Mouse (Mus musculus) midbrain, embryonic 16.5 days (tissue): ENCODE measurements around the gene Tspan11. TPM values are rescaled to one million over a fixed set of nuclear protein-coding genes. Genes with fewer than 3 reads are reported as not detected.

Source experiments
- ATAC-seq: fragments of 200-750 bp; cut with Nextera tagmentation; 2 replicates; pipeline ENCODE4 v1.8.0; 2017; ENCODE audit warnings: moderate TSS enrichment
- H3K27ac ChIP-seq: fragments of 300-500 bp; sonication (generic); 2 replicates; pipeline ENCODE4 v1.5.1; 2014; ENCODE audit warnings: mild to moderate bottlenecking, low read length, mixed read lengths
- H3K27me3 ChIP-seq: fragments of 300-500 bp; sonication (generic); 2 replicates; pipeline ENCODE4 v1.6.1; 2014; ENCODE audit warnings: low read depth, low read length, mixed read lengths; ENCODE audit not compliant: control insufficient read depth, insufficient read depth
- H3K36me3 ChIP-seq: fragments of 300-500 bp; sonication (generic); 2 replicates; pipeline ENCODE4 v1.6.1; 2014; ENCODE audit warnings: mild to moderate bottlenecking, low read length, moderate library complexity, mixed read lengths; ENCODE audit not compliant: control insufficient read depth, insufficient read depth
- H3K4me1 ChIP-seq: fragments of 300-500 bp; sonication (generic); 2 replicates; pipeline ENCODE4 v1.6.1; 2014; ENCODE audit warnings: mild to moderate bottlenecking, low read length, mixed read lengths; ENCODE audit not compliant: control insufficient read depth, insufficient read depth
- H3K4me2 ChIP-seq: fragments of 300-500 bp; sonication (generic); 2 replicates; pipeline ENCODE4 v1.6.1; 2014; ENCODE audit warnings: mild to moderate bottlenecking, low read length, mixed read lengths
- H3K4me3 ChIP-seq: fragments of 300-500 bp; sonication (generic); 2 replicates; pipeline ENCODE4 v1.5.1; 2014; ENCODE audit warnings: low read depth, mild to moderate bottlenecking, low read length, moderate library complexity, mixed read lengths
- H3K9ac ChIP-seq: fragments of 300-500 bp; sonication (generic); 2 replicates; pipeline ENCODE4 v1.6.1; 2014; ENCODE audit warnings: low read depth, low read length, mixed read lengths
- H3K9me3 ChIP-seq: fragments of 300-500 bp; sonication (generic); replicated peaks from 2 replicates; pipeline ENCODE4 v1.6.1; 2014; ENCODE audit warnings: mild to moderate bottlenecking, low read length, mixed read lengths; ENCODE audit not compliant: control insufficient read depth, poor library complexity, severe bottlenecking
- WGBS: fragments of 180-500 bp; shearing (Covaris S2); extraction: QIAGEN DNeasy Blood & Tissue Kit; methylation state at CpG from one replicate; pipeline ENCODE4 v1.1.7; 2014; 5-methylcytosine and 5-hydroxymethylcytosine counted together
- polyA plus RNA-seq: library from polyadenylated mRNA; unstranded; fragments of >200 nt; fragmentation: Nextera tagmentation; extraction: Ambion mirVana; gene quantifications from 2 replicates; pipeline ENCODE4 v1.2.1, GENCODE M21; 2015

Tspan11 gene
- polyA plus RNA-seq, 1 experiment from 2014 or later: 5.5 TPM

DNA sequence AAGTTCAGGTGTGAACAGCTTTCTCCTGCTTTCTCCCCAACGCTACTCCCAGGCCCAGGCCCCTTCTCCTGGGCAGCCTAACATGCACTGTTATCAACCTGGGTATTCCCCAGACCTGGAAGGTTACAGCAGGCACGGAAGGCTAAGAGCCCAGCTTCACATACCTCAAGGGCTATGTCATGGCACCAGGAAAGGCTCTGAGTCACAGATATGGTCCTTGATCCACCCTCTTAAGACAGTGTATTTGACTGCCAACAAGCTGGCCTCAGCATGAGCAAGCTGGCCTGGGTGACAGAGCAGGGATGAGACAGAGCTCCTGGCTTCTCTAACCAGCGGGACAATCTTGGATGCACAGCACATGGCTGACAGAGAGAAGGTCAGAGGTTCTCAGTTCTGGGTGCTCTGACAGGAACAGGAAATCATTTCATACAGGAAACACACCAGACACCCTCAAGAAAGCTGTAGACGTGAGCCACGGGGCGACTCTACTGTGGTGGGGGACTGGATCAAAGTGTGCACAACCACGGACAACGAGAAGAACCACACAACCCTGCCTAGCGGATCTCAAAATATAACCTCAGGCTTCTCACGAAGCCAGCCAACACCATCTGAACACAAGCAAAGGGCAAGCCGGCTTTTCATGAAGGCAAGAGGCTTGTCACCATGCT, 104.3 kb downstream of the Tspan11 start:
- Histone ChIP-seq H3K9ac (no peak overlapping the region), H3K27ac (no peak overlapping the region), H3K4me1 (no peaks in the 10 kb centered on the region), H3K9me3 (no peaks in the 10 kb centered on the region), H3K27me3 (no peaks in the 10 kb centered on the region), H3K36me3 (no peaks in the 10 kb centered on the region), H3K4me2 (no peak overlapping the region), H3K4me3 (no peak overlapping the region)
- no peak for ATAC-seq
- 94% methylated on average over 11 of the region's 11 CpGs for WGBS

DNA sequence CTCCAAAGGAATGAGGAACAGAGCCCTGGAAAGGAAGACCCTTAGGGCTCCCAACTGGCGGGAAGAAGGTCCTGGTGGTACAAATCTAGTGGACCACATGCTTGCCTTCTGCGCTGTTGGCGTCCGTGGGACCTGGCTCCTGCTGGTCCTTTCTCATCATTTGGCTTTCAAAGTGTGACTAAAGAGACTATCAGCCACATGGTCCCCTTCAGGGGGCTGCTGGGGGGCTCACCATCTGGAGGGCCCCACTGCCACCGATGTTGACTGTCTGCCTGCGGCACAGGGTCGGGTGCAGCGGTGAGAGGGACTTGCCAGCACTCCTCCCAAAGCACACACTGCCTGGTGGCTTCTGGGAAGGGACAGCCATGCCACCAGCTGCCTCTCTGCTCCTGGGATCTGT, 105.6 kb downstream of the Tspan11 start:
- no peak overlapping the region for H3K9ac ChIP-seq
- no peaks in the 10 kb centered on the region for H3K4me1 ChIP-seq
- H3K4me2 ChIP-seq: no peak overlapping the region
- no peaks in the 10 kb centered on the region for H3K27me3 ChIP-seq
- no peak overlapping the region for H3K4me3 ChIP-seq
- H3K9me3 ChIP-seq: no peaks in the 10 kb centered on the region
- no peak overlapping the region for H3K27ac ChIP-seq
- no peak for ATAC-seq
- no peaks in the 10 kb centered on the region for H3K36me3 ChIP-seq
- 85% methylated on average over 8 of the region's 8 CpGs for WGBS

DNA sequence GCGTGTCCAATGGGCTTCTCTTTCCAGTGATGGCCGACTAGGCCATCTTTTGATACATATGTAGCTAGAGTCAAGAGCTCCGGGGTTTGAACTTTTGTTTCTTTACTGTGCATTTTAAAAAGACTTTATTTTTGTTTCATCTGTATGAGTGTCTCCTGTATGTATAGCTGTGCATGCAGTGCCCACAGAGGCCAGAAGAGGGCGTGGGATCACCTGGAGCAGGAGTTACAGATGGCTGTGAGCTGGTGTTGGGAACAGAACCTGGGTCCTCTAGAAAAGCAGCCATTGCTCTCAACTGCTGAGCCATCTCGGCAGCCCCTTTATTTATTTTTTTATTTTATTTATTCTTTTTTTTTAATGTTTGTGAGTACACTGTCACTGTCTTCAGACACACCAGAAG, 109.5 kb downstream of the Tspan11 start:
- Histone ChIP-seq H3K4me1 (no peaks in the 10 kb centered on the region), H3K9ac (no peak overlapping the region), H3K27ac (no peak overlapping the region), H3K27me3 (no peaks in the 10 kb centered on the region), H3K9me3 (no peaks in the 10 kb centered on the region), H3K4me2 (no peak overlapping the region), H3K36me3 (no peaks in the 10 kb centered on the region), H3K4me3 (no peak overlapping the region)
- 78% methylated on average over 4 of the region's 5 CpGs for WGBS
- ATAC-seq: no peak

- ATAC-seq: no peak
- no peak overlapping the region for H3K4me3 ChIP-seq
- H3K9me3 ChIP-seq: no peaks in the 10 kb centered on the region
- H3K4me1 ChIP-seq: no peaks in the 10 kb centered on the region
- no peak overlapping the region for H3K4me2 ChIP-seq
- no peaks in the 10 kb centered on the region for H3K27me3 ChIP-seq
- H3K9ac ChIP-seq: no peak overlapping the region
- H3K27ac ChIP-seq: no peak overlapping the region
- no peaks in the 10 kb centered on the region for H3K36me3 ChIP-seq
- WGBS: 96% methylated on average over 2 of the region's 2 CpGs
Observed at GRCm38 (mm10) chr6:127999118-127999517, 111.7 kb downstream of the Tspan11 start.

- Histone ChIP-seq H3K27ac (no peak overlapping the region), H3K4me3 (no peak overlapping the region), H3K36me3 (no peaks in the 10 kb centered on the region), H3K27me3 (no peaks in the 10 kb centered on the region), H3K9ac (no peak overlapping the region), H3K9me3 (no peaks in the 10 kb centered on the region), H3K4me1 (no peaks in the 10 kb centered on the region), H3K4me2 (no peak overlapping the region)
- WGBS: 66% methylated on average over 3 of the region's 3 CpGs
- ATAC-seq: peak; percentile 56; the same call in 1 of the 2 replicates
Observed at GRCm38 (mm10) chr6:128000777-128001176, 113.4 kb downstream of the Tspan11 start.

GRCm38 (mm10) chr6:128001587-128001986, 114.2 kb downstream of the Tspan11 start:
- H3K27me3 ChIP-seq: no peaks in the 10 kb centered on the region
- no peaks in the 10 kb centered on the region for H3K4me1 ChIP-seq
- no peak overlapping the region for H3K4me3 ChIP-seq
- H3K36me3 ChIP-seq: no peaks in the 10 kb centered on the region
- no peak for ATAC-seq
- WGBS: 41% methylated on average over 1 of the region's 1 CpGs
- no peak overlapping the region for H3K9ac ChIP-seq
- no peaks in the 10 kb centered on the region for H3K9me3 ChIP-seq
- H3K4me2 ChIP-seq: no peak overlapping the region
- no peak overlapping the region for H3K27ac ChIP-seq

DNA sequence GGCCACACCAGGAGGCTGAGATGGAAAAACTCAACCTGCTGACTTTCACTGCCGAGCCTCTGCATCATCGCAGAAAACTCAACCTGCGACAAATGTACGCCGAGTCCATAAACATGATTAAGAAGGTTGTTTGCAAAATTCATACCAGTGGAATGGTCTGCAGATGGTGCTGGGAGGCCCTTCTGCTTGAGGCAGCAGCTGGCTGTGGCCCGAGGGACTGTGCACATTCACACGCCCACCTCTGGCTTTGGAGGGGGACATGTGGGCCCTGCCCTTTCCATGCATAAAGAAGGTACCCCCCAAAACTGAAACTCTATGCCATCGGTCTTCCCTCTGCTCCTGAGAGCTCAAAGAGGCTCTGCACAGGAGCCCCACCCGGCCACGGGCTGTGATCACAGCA, 114.7 kb downstream of the Tspan11 start:
- Histone ChIP-seq H3K4me2 (no peak overlapping the region), H3K4me3 (no peak overlapping the region), H3K36me3 (no peaks in the 10 kb centered on the region), H3K4me1 (no peaks in the 10 kb centered on the region), H3K27me3 (no peaks in the 10 kb centered on the region), H3K9ac (no peak overlapping the region), H3K9me3 (no peaks in the 10 kb centered on the region), H3K27ac (no peak overlapping the region)
- WGBS: 67% methylated on average over 10 of the region's 10 CpGs
- no peak for ATAC-seq

GRCm38 (mm10) chr6:128002667-128003066, 115.3 kb downstream of the Tspan11 start:
- H3K4me1 ChIP-seq: no peaks in the 10 kb centered on the region
- WGBS: 89% methylated on average over 4 of the region's 4 CpGs
- no peak overlapping the region for H3K4me2 ChIP-seq
- H3K27me3 ChIP-seq: no peaks in the 10 kb centered on the region
- no peak overlapping the region for H3K9ac ChIP-seq
- ATAC-seq: no peak
- H3K27ac ChIP-seq: no peak overlapping the region
- H3K4me3 ChIP-seq: no peak overlapping the region
- no peaks in the 10 kb centered on the region for H3K9me3 ChIP-seq
- H3K36me3 ChIP-seq: no peaks in the 10 kb centered on the region

DNA sequence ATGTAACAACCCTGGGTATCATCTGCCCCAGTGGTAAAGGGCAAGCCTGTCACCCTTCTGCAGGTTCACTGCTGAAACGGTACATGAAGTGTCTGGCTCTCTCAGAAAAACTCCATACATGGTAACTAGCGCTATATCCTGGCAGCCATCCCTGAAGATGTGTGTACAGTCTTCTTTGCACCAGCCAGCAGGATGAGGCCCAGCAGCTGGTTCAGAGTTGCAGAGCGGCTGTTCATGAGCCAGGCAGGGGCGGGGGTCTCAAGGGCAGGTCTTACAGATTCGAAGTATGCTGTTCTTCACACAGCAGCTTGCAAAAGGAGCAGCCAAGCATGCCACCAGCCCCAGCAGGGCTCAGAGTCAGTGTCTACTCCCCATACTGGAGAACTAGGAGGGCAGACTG, 116.2 kb downstream of the Tspan11 start:
- no peaks in the 10 kb centered on the region for H3K9me3 ChIP-seq
- no peak overlapping the region for H3K4me3 ChIP-seq
- no peak overlapping the region for H3K9ac ChIP-seq
- H3K27me3 ChIP-seq: no peaks in the 10 kb centered on the region
- no peaks in the 10 kb centered on the region for H3K4me1 ChIP-seq
- no peak overlapping the region for H3K4me2 ChIP-seq
- WGBS: 53% methylated on average over 5 of the region's 5 CpGs
- no peaks in the 10 kb centered on the region for H3K36me3 ChIP-seq
- ATAC-seq: no peak
- H3K27ac ChIP-seq: no peak overlapping the region
